Mouse (Mus musculus) lung, embryonic 16.5 days (tissue): Measurements from ENCODE around the gene Tmem11. TPM values are rescaled to one million over a fixed set of nuclear protein-coding genes. Genes with fewer than 3 reads are reported as not detected.

ENCODE experiments used
- ATAC-seq: fragments of 200-750 bp; cut with Nextera tagmentation; 2 replicates; pipeline ENCODE4 v1.8.0; 2017; ENCODE audit warnings: low read depth, mild to moderate bottlenecking, moderate library complexity
- H3K27ac ChIP-seq: fragments of 300-500 bp; sonication (generic); 2 replicates; pipeline ENCODE4 v1.5.1; 2014; ENCODE audit warnings: mild to moderate bottlenecking, control low read depth, low read length
- H3K27me3 ChIP-seq: fragments of 300-500 bp; sonication (generic); 2 replicates; pipeline ENCODE4 v1.6.1; 2014; ENCODE audit warnings: low read depth, low read length, mixed read lengths; ENCODE audit not compliant: control insufficient read depth, insufficient read depth
- H3K36me3 ChIP-seq: fragments of 300-500 bp; sonication (generic); 2 replicates; pipeline ENCODE4 v1.6.1; 2014; ENCODE audit warnings: low read length; ENCODE audit not compliant: control insufficient read depth, insufficient read depth
- H3K4me1 ChIP-seq: fragments of 300-500 bp; sonication (generic); replicated peaks from 2 replicates; pipeline ENCODE4 v1.6.1; 2014; ENCODE audit warnings: low read length, mixed read lengths; ENCODE audit not compliant: control insufficient read depth, insufficient read depth
- H3K4me2 ChIP-seq: fragments of 300-500 bp; sonication (generic); 2 replicates; pipeline ENCODE4 v1.6.1; 2014; ENCODE audit warnings: low read depth, low read length, control low read depth
- H3K4me3 ChIP-seq: fragments of 300-500 bp; sonication (generic); 2 replicates; pipeline ENCODE4 v1.5.1; 2014; ENCODE audit warnings: mild to moderate bottlenecking, low read length, control low read depth
- H3K9ac ChIP-seq: fragments of 300-500 bp; sonication (generic); 2 replicates; pipeline ENCODE4 v1.6.1; 2014; ENCODE audit warnings: low read length, control low read depth
- H3K9me3 ChIP-seq: fragments of 300-500 bp; sonication (generic); 2 replicates; pipeline ENCODE4 v1.6.1; 2016; ENCODE audit warnings: low read length; ENCODE audit not compliant: control insufficient read depth
- WGBS: fragments of 180-500 bp; shearing (Covaris S2); extraction: QIAGEN DNeasy Blood & Tissue Kit; methylation state at CpG from one replicate; pipeline ENCODE4 v1.1.7; 2014; 5-methylcytosine and 5-hydroxymethylcytosine counted together
- polyA plus RNA-seq: library from polyadenylated mRNA; unstranded; fragments of >200 nt; fragmentation: Nextera tagmentation; extraction: Ambion mirVana; gene quantifications from 2 replicates; pipeline ENCODE4 v1.2.1, GENCODE M21; 2015

Gene Tmem11
- polyA plus RNA-seq, 1 experiment from 2014 or later = 57.6 TPM

GRCm38 (mm10) chr11:60845415-60845814, 33.7 kb downstream of the Tmem11 start:
- Histone ChIP-seq H3K4me2 (no peak overlapping the region), H3K27ac (no peak overlapping the region), H3K4me1 (no peaks in the 10 kb centered on the region), H3K4me3 (no peak overlapping the region), H3K9me3 (no peaks in the 10 kb centered on the region), H3K36me3 (0 out of 2 replicates have a peak, but pooled peaks cover 6% of the 10 kb centered on the region), H3K27me3 (no peaks in the 10 kb centered on the region), H3K9ac (no peak overlapping the region)
- WGBS = 80% methylated on average over 5 of the region's 5 CpGs
- no peak for ATAC-seq

GRCm38 (mm10) chr11:60843412-60843811, 35.7 kb downstream of the Tmem11 start:
- no peak overlapping the region for H3K4me2 ChIP-seq
- 0 out of 2 replicates have a peak, but pooled peaks cover 3% of the 10 kb centered on the region for H3K36me3 ChIP-seq
- WGBS = 86% methylated on average over 5 of the region's 5 CpGs
- no peak overlapping the region for H3K27ac ChIP-seq
- no peaks in the 10 kb centered on the region for H3K27me3 ChIP-seq
- no peaks in the 10 kb centered on the region for H3K4me1 ChIP-seq
- no peak for ATAC-seq
- H3K9me3 ChIP-seq = no peaks in the 10 kb centered on the region
- H3K4me3 ChIP-seq = no peak overlapping the region
- no peak overlapping the region for H3K9ac ChIP-seq

- WGBS = 72% methylated on average over 12 of the region's 12 CpGs
- ATAC-seq = no peak
- H3K9me3 ChIP-seq = no peaks in the 10 kb centered on the region
- no peaks in the 10 kb centered on the region for H3K27me3 ChIP-seq
- H3K4me2 ChIP-seq = no peak overlapping the region
- H3K9ac ChIP-seq = no peak overlapping the region
- no peak overlapping the region for H3K27ac ChIP-seq
- H3K4me1 ChIP-seq = no peaks in the 10 kb centered on the region
- no peaks in the 10 kb centered on the region for H3K36me3 ChIP-seq
- no peak overlapping the region for H3K4me3 ChIP-seq
Observed at GRCm38 (mm10) chr11:60841467-60842200, 37.4 kb downstream of the Tmem11 start.

DNA sequence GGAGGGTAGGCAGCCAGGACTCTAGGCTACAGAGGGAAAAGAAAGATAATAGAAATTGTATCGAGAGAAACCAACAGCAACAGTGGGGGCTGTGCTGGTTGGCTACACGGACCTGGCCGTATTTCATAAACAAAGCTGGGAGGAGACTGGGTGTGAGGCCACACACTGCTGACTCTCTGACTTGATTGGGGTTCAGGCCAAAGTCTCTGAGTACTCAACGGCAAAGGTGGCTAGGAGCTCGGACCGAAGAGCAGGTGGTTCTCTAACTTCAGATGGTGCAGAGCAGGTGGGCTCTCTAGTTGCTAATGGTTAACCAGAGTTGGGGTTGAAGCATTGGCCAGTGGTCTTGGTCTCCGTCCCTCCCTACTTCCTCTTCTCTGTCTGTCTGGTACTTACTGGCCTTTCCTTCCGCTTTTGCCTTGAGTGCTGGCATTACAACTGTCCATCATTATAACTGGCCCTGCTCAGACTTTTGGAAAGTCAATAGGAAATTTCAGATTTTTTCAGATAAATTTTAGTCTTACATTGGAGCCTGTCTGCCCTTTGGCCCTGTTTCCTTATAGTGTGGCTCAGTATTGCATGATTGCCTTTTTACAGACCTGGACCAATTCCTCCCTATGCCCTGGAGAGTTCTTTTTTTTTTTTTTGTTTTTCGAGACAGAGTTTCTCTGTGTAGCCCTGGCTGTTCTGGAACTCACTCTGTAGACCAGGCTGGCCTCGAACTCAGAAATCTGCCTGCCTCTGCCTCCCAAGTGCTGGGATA, 41.2 kb downstream of the Tmem11 start:
- Histone ChIP-seq H3K27me3 (no peaks in the 10 kb centered on the region), H3K9me3 (no peaks in the 10 kb centered on the region)
- 84% methylated on average over 10 of the region's 10 CpGs for WGBS

GRCm38 (mm10) chr11:60836897-60837296, 42.2 kb downstream of the Tmem11 start:
- Histone ChIP-seq H3K27me3 (no peaks in the 10 kb centered on the region), H3K9ac (no peak overlapping the region), H3K36me3 (no peaks in the 10 kb centered on the region), H3K9me3 (no peaks in the 10 kb centered on the region), H3K4me2 (no peak overlapping the region), H3K4me1 (no peaks in the 10 kb centered on the region), H3K4me3 (no peak overlapping the region), H3K27ac (no peak overlapping the region)
- ATAC-seq = no peak
- 95% methylated on average over 6 of the region's 6 CpGs for WGBS

More for the DNA sequence above, 41.2 kb downstream of the Tmem11 start:
- no peak for ATAC-seq
- Histone ChIP-seq H3K4me3 (no peak overlapping the region), H3K4me2 (no peak overlapping the region), H3K36me3 (no peaks in the 10 kb centered on the region), H3K4me1 (no peaks in the 10 kb centered on the region), H3K9ac (no peak overlapping the region), H3K27ac (no peak overlapping the region)

DNA sequence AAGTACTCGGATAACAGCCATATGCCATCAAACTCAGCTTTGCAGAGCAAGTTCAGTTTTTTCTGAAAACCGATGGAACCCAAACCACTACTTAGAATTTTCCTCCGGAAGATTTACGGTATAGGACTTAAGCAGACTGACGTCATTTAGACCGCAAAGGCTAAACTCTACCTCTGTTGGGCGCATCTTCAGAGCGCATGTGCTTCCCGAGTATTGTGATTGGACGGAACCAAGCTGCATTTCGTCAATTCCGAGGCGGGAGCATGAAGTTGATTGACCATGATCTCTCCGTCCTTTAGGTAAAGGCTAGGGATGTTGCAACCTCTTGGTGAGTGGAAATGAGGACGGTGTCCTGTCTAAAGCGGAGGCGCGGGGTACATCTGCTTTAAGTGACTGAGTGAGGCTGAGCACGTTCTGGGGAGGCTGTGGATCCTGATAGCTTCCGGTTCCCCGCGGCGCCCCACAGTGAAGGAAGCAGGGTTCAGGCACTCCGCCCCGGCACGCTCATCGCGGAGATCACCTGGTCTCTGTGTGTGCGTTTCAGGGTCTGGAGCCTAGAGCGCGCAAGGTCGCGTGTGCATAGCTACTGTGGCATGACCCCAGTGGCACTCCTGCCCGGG, 48.5 kb downstream of the Tmem11 start, which contains the start of gene Dhrs7b:
Dhrs7b (plus strand) TSS at position 199 of the 620 bp plus-strand sequence.
- no peaks in the 10 kb centered on the region for H3K9me3 ChIP-seq
- H3K9ac ChIP-seq = peak within 1 kb of the TSS; percentile 79
- H3K4me2 ChIP-seq = peak within 1 kb of the TSS; percentile 85
- no peaks in the 10 kb centered on the region for H3K27me3 ChIP-seq
- H3K27ac ChIP-seq = peak within 1 kb of the TSS; percentile 80
- peaks cover 4% of the 10 kb centered on the region for H3K4me1 ChIP-seq
- no peaks in the 10 kb centered on the region for H3K36me3 ChIP-seq
- under 1% methylated on average over 34 of the region's 34 CpGs for WGBS
- ATAC-seq = peak; percentile 97
- peak within 1 kb of the TSS; percentile 87 for H3K4me3 ChIP-seq

- ATAC-seq = no peak
- H3K4me3 ChIP-seq = no peak overlapping the region
- no peak overlapping the region for H3K27ac ChIP-seq
- no peaks in the 10 kb centered on the region for H3K27me3 ChIP-seq
- 29% methylated on average over 2 of the region's 2 CpGs for WGBS
- no peak overlapping the region for H3K4me2 ChIP-seq
- no peaks in the 10 kb centered on the region for H3K36me3 ChIP-seq
- no peak overlapping the region for H3K9ac ChIP-seq
- no peaks in the 10 kb centered on the region for H3K9me3 ChIP-seq
- H3K4me1 ChIP-seq = peaks cover 4% of the 10 kb centered on the region
Observed at GRCm38 (mm10) chr11:60828903-60829302, 50.2 kb downstream of the Tmem11 start.

GRCm38 (mm10) chr11:60827241-60827945, 51.7 kb downstream of the Tmem11 start:
- no peak for ATAC-seq

More at GRCm38 (mm10) chr11:60827241-60827945, 51.7 kb downstream of the Tmem11 start:
- Histone ChIP-seq H3K9me3 (no peaks in the 10 kb centered on the region), H3K4me2 (no peak overlapping the region), H3K9ac (no peak overlapping the region), H3K4me3 (no peak overlapping the region), H3K27ac (no peak overlapping the region), H3K4me1 (peaks cover 4% of the 10 kb centered on the region), H3K27me3 (no peaks in the 10 kb centered on the region), H3K36me3 (no peaks in the 10 kb centered on the region)
- WGBS = 70% methylated on average over 4 of the region's 4 CpGs
